Mouse (Mus musculus) hindbrain, embryonic 14.5 days (tissue): ENCODE data around the gene Ptpn13. TPM values are rescaled to one million over a fixed set of nuclear protein-coding genes. Genes with fewer than 3 reads are reported as not detected.

Experiments used
- ATAC-seq: fragments of 200-750 bp; cut with Nextera tagmentation; 2 replicates; pipeline ENCODE4 v1.8.0; 2017; ENCODE audit warnings: moderate number of reproducible peaks, mild to moderate bottlenecking, moderate TSS enrichment, moderate library complexity; ENCODE audit not compliant: low FRiP score
- DNase-seq: peaks from one replicate; pipeline ENCODE4 v3.0.0-alpha.2; 2015; ENCODE audit warnings: low spot score
- H3K27ac ChIP-seq: fragments of 300-500 bp; sonication (generic); 2 replicates; pipeline ENCODE4 v1.5.1; 2014; ENCODE audit warnings: mild to moderate bottlenecking, moderate library complexity
- H3K27me3 ChIP-seq: fragments of 300-500 bp; sonication (generic); 2 replicates; pipeline ENCODE4 v1.6.1; 2014; ENCODE audit warnings: mild to moderate bottlenecking, low read length, mixed read lengths; ENCODE audit not compliant: control insufficient read depth, insufficient read depth
- H3K36me3 ChIP-seq: fragments of 300-500 bp; sonication (generic); replicated peaks from 2 replicates; pipeline ENCODE4 v1.6.1; 2014; ENCODE audit not compliant: control insufficient read depth, insufficient read depth
- H3K4me1 ChIP-seq: fragments of 300-500 bp; sonication (generic); replicated peaks from 2 replicates; pipeline ENCODE4 v1.6.1; 2014; ENCODE audit warnings: antibody characterized with exemption, low read length, mixed read lengths; ENCODE audit not compliant: control insufficient read depth, insufficient read depth
- H3K4me2 ChIP-seq: fragments of 300-500 bp; sonication (generic); replicated peaks from 2 replicates; pipeline ENCODE4 v1.6.1; 2014; ENCODE audit warnings: mild to moderate bottlenecking, moderate library complexity
- H3K4me3 ChIP-seq: fragments of 300-500 bp; sonication (generic); replicated peaks from 2 replicates; pipeline ENCODE4 v1.5.1; 2014; ENCODE audit warnings: mild to moderate bottlenecking, low read length
- H3K9ac ChIP-seq: fragments of 300-500 bp; sonication (generic); 2 replicates; pipeline ENCODE4 v1.6.1; 2014
- H3K9me3 ChIP-seq: fragments of 300-500 bp; sonication (generic); 2 replicates; pipeline ENCODE4 v1.6.1; 2016; ENCODE audit warnings: low read length; ENCODE audit not compliant: control insufficient read depth
- WGBS: fragments of 180-500 bp; shearing (Covaris S2); extraction: QIAGEN DNeasy Blood & Tissue Kit; methylation state at CpG from one replicate; pipeline ENCODE4 v1.1.7; 2014; 5-methylcytosine and 5-hydroxymethylcytosine counted together
- polyA plus RNA-seq: library from polyadenylated mRNA; unstranded; fragments of >200 nt; fragmentation: Nextera tagmentation; extraction: Ambion mirVana; gene quantifications from 2 replicates; pipeline ENCODE4 v1.2.1, GENCODE M21; 2014

Ptpn13 gene
- polyA plus RNA-seq, 1 experiment from 2014 or later: 7.8 TPM

DNA sequence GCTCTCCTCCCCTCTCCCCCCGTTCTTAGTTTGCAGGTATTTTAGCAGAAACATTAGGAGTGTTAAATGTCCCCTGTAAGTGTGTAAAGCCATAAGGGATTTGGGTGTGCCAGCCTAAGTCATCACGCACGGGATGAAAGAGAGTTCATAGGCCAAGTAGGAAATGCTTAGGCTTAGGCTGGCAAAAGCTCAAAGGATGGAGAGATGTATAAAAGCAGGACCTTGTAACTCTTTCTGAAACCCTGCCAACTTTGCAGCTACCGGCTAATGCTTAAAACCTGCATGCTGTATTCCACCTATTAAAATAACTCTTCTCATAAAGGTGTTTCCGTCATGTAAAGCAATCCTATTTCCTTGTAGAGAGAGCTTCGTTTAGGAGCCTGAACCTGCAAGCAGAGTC is 115.6 kb downstream of the Ptpn13 start:
- Histone ChIP-seq H3K4me3 (no peak overlapping the region), H3K9me3 (no peaks in the 10 kb centered on the region), H3K9ac (no peak overlapping the region), H3K27me3 (no peaks in the 10 kb centered on the region), H3K4me1 (no peaks in the 10 kb centered on the region), H3K4me2 (no peak overlapping the region), H3K27ac (no peak overlapping the region), H3K36me3 (peaks cover 10% of the 10 kb centered on the region; the same call in 1 of the 2 replicates)
- no peak for ATAC-seq
- WGBS: 85% methylated on average over 6 of the region's 6 CpGs
- no peak for DNase-seq

- H3K27ac ChIP-seq: no peak overlapping the region; the same call in 1 of the 2 replicates
- H3K27me3 ChIP-seq: no peaks in the 10 kb centered on the region
- DNase-seq (no peak), ATAC-seq (no peak; the same call in 1 of the 2 replicates)
- H3K4me2 ChIP-seq: no peak overlapping the region
- H3K9ac ChIP-seq: no peak overlapping the region
- H3K4me1 ChIP-seq: no peaks in the 10 kb centered on the region
- H3K36me3 ChIP-seq: peaks cover 10% of the 10 kb centered on the region; the same call in 1 of the 2 replicates
- no peak overlapping the region for H3K4me3 ChIP-seq
- 69% methylated on average over 10 of the region's 10 CpGs for WGBS
- H3K9me3 ChIP-seq: no peaks in the 10 kb centered on the region
Observed at GRCm38 (mm10) chr5:103541136-103541535, 116.1 kb downstream of the Ptpn13 start.

DNA sequence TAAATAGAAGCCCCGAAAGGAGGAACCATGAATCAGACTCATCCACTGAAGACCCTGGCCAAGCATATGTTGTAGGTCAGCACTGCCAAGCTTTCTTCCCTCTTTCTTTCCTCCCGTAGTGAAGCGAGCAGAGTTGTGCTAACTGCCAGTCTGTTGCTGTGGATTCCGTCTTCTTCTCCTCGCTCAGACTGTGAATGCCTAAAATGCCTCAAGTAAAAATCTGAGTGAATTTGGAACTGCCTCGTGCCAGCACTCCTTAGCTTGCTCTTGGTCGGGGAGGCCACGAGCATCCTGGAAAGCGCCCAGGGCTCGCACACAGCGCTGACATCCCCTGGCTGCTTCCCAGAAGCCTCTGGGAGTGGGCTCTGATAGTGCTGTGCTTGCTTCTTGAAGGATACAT is 116.5 kb downstream of the Ptpn13 start:
- Histone ChIP-seq H3K4me1 (no peaks in the 10 kb centered on the region), H3K9me3 (no peaks in the 10 kb centered on the region), H3K4me3 (no peak overlapping the region), H3K9ac (no peak overlapping the region), H3K4me2 (no peak overlapping the region), H3K27me3 (no peaks in the 10 kb centered on the region), H3K36me3 (peaks cover 10% of the 10 kb centered on the region; the same call in 1 of the 2 replicates), H3K27ac (no peak overlapping the region)
- WGBS: 85% methylated on average over 11 of the region's 11 CpGs
- ATAC-seq (no peak), DNase-seq (no peak)

- no peak for ATAC-seq
- H3K4me1 ChIP-seq: no peaks in the 10 kb centered on the region
Observed at GRCm38 (mm10) chr5:103545381-103546000, 120.5 kb downstream of the Ptpn13 start.

DNA sequence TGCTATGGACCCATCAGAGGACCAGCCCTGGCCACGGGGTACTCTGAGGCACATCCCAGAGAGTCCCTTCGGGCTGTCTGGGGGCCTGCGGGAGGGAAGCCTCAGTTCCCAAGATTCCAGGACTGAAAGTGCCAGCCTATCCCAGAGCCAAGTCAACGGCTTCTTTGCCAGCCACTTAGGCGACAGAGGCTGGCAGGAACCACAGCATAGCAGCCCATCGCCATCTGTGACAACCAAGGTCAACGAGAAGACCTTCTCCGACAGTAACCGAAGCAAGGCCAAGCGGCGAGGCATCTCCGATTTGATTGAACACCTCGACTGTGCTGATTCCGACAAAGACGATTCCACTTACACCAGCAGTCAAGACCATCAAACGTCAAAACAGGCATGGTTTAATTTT is 129.8 kb downstream of the Ptpn13 start:
- Histone ChIP-seq H3K9me3 (no peaks in the 10 kb centered on the region), H3K4me2 (no peak overlapping the region), H3K27me3 (no peaks in the 10 kb centered on the region), H3K27ac (no peak overlapping the region), H3K36me3 (peaks cover 21% of the 10 kb centered on the region), H3K4me3 (no peak overlapping the region), H3K4me1 (no peaks in the 10 kb centered on the region), H3K9ac (no peak overlapping the region)
- 90% methylated on average over 16 of the region's 16 CpGs for WGBS
- no peak for ATAC-seq
- DNase-seq: no peak

More at GRCm38 (mm10) chr5:103545381-103546000, 120.5 kb downstream of the Ptpn13 start:
- DNase-seq: no peak
- no peak overlapping the region for H3K9ac ChIP-seq
- no peaks in the 10 kb centered on the region for H3K9me3 ChIP-seq
- H3K27me3 ChIP-seq: no peaks in the 10 kb centered on the region
- 82% methylated on average over 20 of the region's 20 CpGs for WGBS
- no peaks in the 10 kb centered on the region for H3K36me3 ChIP-seq
- no peak overlapping the region for H3K27ac ChIP-seq
- no peak overlapping the region for H3K4me3 ChIP-seq
- H3K4me2 ChIP-seq: no peak overlapping the region

DNA sequence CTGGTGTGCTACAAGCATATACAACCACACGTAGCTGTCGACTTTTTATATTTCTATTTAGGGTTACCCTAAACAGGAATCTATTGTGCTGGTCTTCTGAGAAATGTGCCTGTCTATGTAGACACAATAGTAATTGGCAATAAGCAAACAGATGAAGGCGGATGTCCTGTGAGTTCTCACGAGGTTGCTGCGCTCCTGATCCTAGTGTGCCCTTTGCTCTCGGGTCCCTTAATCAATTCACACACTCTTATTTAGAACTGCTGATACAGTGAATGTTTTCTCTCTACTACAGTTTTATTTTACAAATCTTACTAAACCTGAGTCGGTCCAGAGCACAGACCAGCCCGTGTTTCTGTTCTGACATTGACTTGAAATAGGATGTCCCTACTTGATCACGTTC is 135.6 kb downstream of the Ptpn13 start:
- no peak overlapping the region for H3K4me3 ChIP-seq
- no peaks in the 10 kb centered on the region for H3K9me3 ChIP-seq
- ATAC-seq (no peak), DNase-seq (no peak)
- H3K4me2 ChIP-seq: no peak overlapping the region
- no peak overlapping the region for H3K27ac ChIP-seq
- H3K36me3 ChIP-seq: peaks cover 23% of the 10 kb centered on the region
- no peaks in the 10 kb centered on the region for H3K27me3 ChIP-seq
- no peak overlapping the region for H3K9ac ChIP-seq
- 94% methylated on average over 9 of the region's 9 CpGs for WGBS
- no peaks in the 10 kb centered on the region for H3K4me1 ChIP-seq

- Histone ChIP-seq H3K27me3 (no peaks in the 10 kb centered on the region), H3K4me2 (no peak overlapping the region), H3K9ac (no peak overlapping the region), H3K9me3 (no peaks in the 10 kb centered on the region), H3K36me3 (peaks cover 2% of the 10 kb centered on the region; the same call in 1 of the 2 replicates), H3K4me3 (no peak overlapping the region), H3K4me1 (no peaks in the 10 kb centered on the region), H3K27ac (no peak overlapping the region)
- DNase-seq (no peak), ATAC-seq (no peak)
- 94% methylated on average over 4 of the region's 4 CpGs for WGBS
Observed at GRCm38 (mm10) chr5:103568034-103568433, 143.0 kb downstream of the Ptpn13 start.

DNA sequence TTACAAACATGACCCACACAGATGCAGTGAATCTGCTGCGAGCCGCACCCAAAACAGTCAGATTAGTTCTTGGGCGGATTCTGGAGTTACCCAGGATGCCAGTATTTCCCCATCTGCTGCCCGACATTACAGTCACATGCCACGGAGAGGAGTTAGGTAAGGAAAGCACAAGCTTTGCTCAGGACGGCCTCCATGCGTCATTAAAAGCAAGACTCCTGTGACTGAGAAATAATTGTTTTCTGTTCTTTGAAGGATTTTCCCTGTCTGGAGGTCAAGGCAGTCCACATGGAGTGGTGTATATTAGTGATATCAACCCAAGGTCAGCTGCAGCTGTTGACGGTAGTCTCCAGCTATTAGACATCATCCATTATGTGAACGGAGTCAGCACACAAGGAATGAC is 144.5 kb downstream of the Ptpn13 start:
- WGBS: 89% methylated on average over 9 of the region's 9 CpGs
- Histone ChIP-seq H3K27ac (no peak overlapping the region), H3K9ac (no peak overlapping the region), H3K4me1 (no peaks in the 10 kb centered on the region), H3K27me3 (no peaks in the 10 kb centered on the region), H3K4me2 (no peak overlapping the region), H3K9me3 (no peaks in the 10 kb centered on the region), H3K4me3 (no peak overlapping the region), H3K36me3 (peaks cover 2% of the 10 kb centered on the region; the same call in 1 of the 2 replicates)
- DNase-seq (no peak), ATAC-seq (no peak)

- Histone ChIP-seq H3K9me3 (no peaks in the 10 kb centered on the region), H3K27ac (no peak overlapping the region), H3K4me3 (no peak overlapping the region), H3K36me3 (no peaks in the 10 kb centered on the region; the same call in 1 of the 2 replicates), H3K27me3 (no peaks in the 10 kb centered on the region), H3K4me2 (no peak overlapping the region), H3K4me1 (no peaks in the 10 kb centered on the region), H3K9ac (no peak overlapping the region)
- WGBS: 82% methylated on average over 11 of the region's 11 CpGs
- ATAC-seq (no peak), DNase-seq (no peak)
Observed at GRCm38 (mm10) chr5:103579680-103580420, 154.9 kb downstream of the Ptpn13 start.
